Mouse (Mus musculus) liver, embryonic 16.5 days (tissue): ENCODE data around the gene Tmem132b. TPM values are rescaled to one million over a fixed set of nuclear protein-coding genes. Genes with fewer than 3 reads are reported as not detected.

Experiments used
- ATAC-seq: fragments of 200-750 bp; cut with Nextera tagmentation; 2 replicates; pipeline ENCODE4 v1.8.0; 2017; ENCODE audit warnings: low read depth, mild to moderate bottlenecking, moderate number of reproducible peaks, moderate library complexity
- H3K27ac ChIP-seq: fragments of 300-500 bp; sonication (generic); 2 replicates; pipeline ENCODE4 v1.5.1; 2014; ENCODE audit warnings: mild to moderate bottlenecking, low read length
- H3K27me3 ChIP-seq: fragments of 300-500 bp; sonication (generic); 2 replicates; pipeline ENCODE4 v1.6.1; 2014; ENCODE audit warnings: low read depth, low read length, mixed read lengths; ENCODE audit not compliant: control insufficient read depth, insufficient read depth
- H3K36me3 ChIP-seq: fragments of 300-500 bp; sonication (generic); 2 replicates; pipeline ENCODE4 v1.6.1; 2014; ENCODE audit warnings: mild to moderate bottlenecking; ENCODE audit not compliant: control insufficient read depth, insufficient read depth
- H3K4me1 ChIP-seq: fragments of 300-500 bp; sonication (generic); 2 replicates; pipeline ENCODE4 v1.6.1; 2014; ENCODE audit warnings: low read depth, low read length, mixed read lengths; ENCODE audit not compliant: control insufficient read depth
- H3K4me2 ChIP-seq: fragments of 300-500 bp; sonication (generic); 2 replicates; pipeline ENCODE4 v1.6.1; 2014; ENCODE audit warnings: low read depth, low read length, mixed read lengths
- H3K4me3 ChIP-seq: fragments of 300-500 bp; sonication (generic); 2 replicates; pipeline ENCODE4 v1.5.1; 2014; ENCODE audit warnings: low read depth, mild to moderate bottlenecking, low read length
- H3K9ac ChIP-seq: fragments of 300-500 bp; sonication (generic); 2 replicates; pipeline ENCODE4 v1.6.1; 2014; ENCODE audit warnings: low read depth, low read length
- H3K9me3 ChIP-seq: fragments of 300-500 bp; sonication (generic); replicated peaks from 2 replicates; pipeline ENCODE4 v1.6.1; 2016; ENCODE audit warnings: low read length; ENCODE audit not compliant: control insufficient read depth
- WGBS: fragments of 180-500 bp; shearing (Covaris S2); extraction: QIAGEN DNeasy Blood & Tissue Kit; methylation state at CpG from one replicate; pipeline ENCODE4 v1.1.7; 2014; ENCODE audit not compliant: insufficient replicate concordance; 5-methylcytosine and 5-hydroxymethylcytosine counted together
- polyA plus RNA-seq: library from polyadenylated mRNA; unstranded; fragments of >200 nt; fragmentation: Nextera tagmentation; extraction: Ambion mirVana; gene quantifications from 2 replicates; pipeline ENCODE4 v1.2.1, GENCODE M21; 2015

Gene Tmem132b
- polyA plus RNA-seq, 1 experiment from 2014 or later: not detected

DNA sequence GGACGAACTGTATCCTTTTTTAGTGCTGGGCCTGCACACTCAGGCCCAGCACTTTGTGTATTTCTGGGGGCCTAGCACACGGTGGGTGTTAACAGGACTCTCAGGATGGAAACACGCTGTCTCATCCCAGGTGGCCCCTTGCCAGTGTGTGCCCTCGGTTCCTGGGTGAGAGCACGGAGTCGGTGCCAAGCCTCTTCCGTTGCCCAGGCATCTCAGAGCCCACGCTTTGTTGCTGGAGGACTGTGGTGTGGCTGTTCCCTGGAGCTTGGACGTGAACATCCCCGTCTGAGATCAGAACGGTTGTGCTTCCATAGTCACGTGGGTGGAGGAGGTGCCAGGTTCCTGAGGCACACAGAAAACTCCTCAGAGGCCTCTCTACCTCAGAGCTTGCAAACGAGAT, 47.1 kb downstream of the Tmem132b start:
- WGBS: 56% methylated on average over 13 of the region's 13 CpGs
- no peaks in the 10 kb centered on the region for H3K4me1 ChIP-seq
- no peaks in the 10 kb centered on the region; the same call in 1 of the 2 replicates for H3K9me3 ChIP-seq
- ATAC-seq: no peak
- H3K27ac ChIP-seq: no peak overlapping the region
- no peaks in the 10 kb centered on the region for H3K27me3 ChIP-seq
- H3K36me3 ChIP-seq: no peaks in the 10 kb centered on the region
- no peak overlapping the region for H3K4me3 ChIP-seq
- H3K9ac ChIP-seq: no peak overlapping the region
- H3K4me2 ChIP-seq: no peak overlapping the region

DNA sequence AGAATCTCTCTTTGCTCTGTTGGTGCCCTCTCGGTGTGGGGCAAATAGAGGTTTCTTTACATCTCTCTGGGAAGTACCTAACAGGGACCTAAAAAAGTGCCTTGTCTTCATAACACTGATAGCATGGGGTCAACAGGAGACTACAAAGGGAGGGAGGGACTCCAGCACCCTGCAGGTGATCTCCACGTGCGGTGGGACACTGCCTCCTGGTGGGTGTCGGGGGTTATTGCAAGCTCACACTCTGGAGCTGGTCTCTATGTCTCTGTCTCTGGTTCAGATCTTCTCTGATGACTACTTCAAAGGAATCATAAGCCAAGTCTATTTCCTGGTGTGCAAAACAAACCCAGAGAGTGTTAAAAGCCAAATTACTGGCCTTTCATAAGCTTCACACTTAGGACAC, 47.6 kb downstream of the Tmem132b start:
- H3K4me2 ChIP-seq: no peak overlapping the region
- H3K9ac ChIP-seq: no peak overlapping the region
- no peaks in the 10 kb centered on the region for H3K36me3 ChIP-seq
- no peak overlapping the region for H3K27ac ChIP-seq
- H3K4me3 ChIP-seq: no peak overlapping the region
- WGBS: 38% methylated on average over 4 of the region's 4 CpGs
- no peaks in the 10 kb centered on the region for H3K4me1 ChIP-seq
- no peak for ATAC-seq
- no peaks in the 10 kb centered on the region; the same call in 1 of the 2 replicates for H3K9me3 ChIP-seq
- no peaks in the 10 kb centered on the region for H3K27me3 ChIP-seq

DNA sequence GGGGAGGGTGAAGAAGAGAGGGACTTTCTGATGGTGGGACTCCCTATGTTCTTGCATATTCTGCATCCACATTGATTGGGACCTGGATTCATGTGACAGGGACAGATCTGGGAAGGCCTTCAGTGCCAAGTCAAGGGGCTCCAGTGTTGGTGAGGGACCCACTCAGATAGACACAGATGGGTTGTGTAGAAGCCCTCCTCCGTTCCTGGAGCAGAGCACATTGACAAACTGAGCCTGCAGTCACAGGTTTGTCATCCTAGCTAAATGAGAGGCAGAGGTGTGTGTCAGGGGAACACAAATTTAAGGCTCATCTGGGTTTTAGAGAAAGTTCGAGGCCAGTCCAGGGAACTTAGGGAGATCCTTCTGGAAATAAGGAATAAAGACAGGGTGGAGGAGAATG, 51.7 kb downstream of the Tmem132b start:
- no peaks in the 10 kb centered on the region; the same call in 1 of the 2 replicates for H3K9me3 ChIP-seq
- no peak overlapping the region for H3K4me3 ChIP-seq
- no peaks in the 10 kb centered on the region for H3K27me3 ChIP-seq
- no peak overlapping the region for H3K9ac ChIP-seq
- no peaks in the 10 kb centered on the region for H3K4me1 ChIP-seq
- H3K27ac ChIP-seq: no peak overlapping the region
- H3K36me3 ChIP-seq: no peaks in the 10 kb centered on the region
- no peak overlapping the region for H3K4me2 ChIP-seq
- 34% methylated on average over 2 of the region's 2 CpGs for WGBS
- ATAC-seq: no peak

DNA sequence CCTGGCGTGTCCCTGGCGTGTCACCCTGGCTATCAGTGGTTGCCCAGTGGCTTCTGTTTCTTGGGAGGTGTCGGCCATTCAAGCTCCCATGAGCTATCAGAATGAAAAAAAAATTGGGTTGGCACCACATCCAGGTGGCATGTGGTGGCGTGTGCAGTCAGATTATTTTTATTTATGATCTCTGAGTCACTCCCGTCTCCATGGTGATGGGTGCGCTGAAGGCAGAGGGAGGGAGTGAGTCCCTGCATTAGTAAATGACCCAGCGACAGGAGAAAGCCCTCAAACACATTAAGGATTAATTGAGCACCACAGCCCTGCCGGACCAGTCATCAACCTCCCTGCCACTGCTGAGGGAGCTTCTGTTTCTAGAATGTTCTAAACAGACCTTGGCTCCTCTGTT, 52.3 kb downstream of the Tmem132b start:
- no peaks in the 10 kb centered on the region; the same call in 1 of the 2 replicates for H3K9me3 ChIP-seq
- no peak overlapping the region for H3K9ac ChIP-seq
- H3K4me2 ChIP-seq: no peak overlapping the region
- H3K4me1 ChIP-seq: no peaks in the 10 kb centered on the region
- H3K4me3 ChIP-seq: no peak overlapping the region
- H3K36me3 ChIP-seq: no peaks in the 10 kb centered on the region
- ATAC-seq: no peak
- whole genome bisulfite sequencing: 56% methylated on average over 8 of the region's 8 CpGs
- H3K27ac ChIP-seq: no peak overlapping the region
- no peaks in the 10 kb centered on the region for H3K27me3 ChIP-seq

DNA sequence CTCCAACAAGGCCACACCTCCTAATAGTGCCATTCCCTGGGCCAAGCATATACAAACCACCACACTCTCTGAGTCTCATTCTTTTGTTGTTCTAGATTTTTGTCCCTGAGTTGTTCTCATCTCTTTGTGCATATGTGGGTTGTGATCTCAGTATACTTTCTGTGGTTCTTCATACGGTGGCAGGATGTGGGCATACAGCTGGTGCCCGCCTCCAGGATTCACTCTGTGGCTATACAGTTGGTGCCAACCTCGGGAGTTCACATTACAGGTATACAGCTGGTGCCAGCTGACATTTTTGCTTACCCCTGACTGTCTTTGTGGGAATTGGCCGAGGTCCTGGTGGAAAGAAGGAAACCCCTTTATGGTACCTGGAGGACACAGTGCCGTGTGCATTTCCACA, 53.6 kb downstream of the Tmem132b start:
- H3K4me3 ChIP-seq: no peak overlapping the region
- no peak overlapping the region for H3K9ac ChIP-seq
- ATAC-seq: no peak
- no peak overlapping the region for H3K4me2 ChIP-seq
- no peaks in the 10 kb centered on the region for H3K4me1 ChIP-seq
- H3K27ac ChIP-seq: no peak overlapping the region
- H3K9me3 ChIP-seq: no peaks in the 10 kb centered on the region
- 50% methylated on average over 5 of the region's 5 CpGs for WGBS
- H3K27me3 ChIP-seq: no peaks in the 10 kb centered on the region; the same call in 1 of the 2 replicates
- no peaks in the 10 kb centered on the region for H3K36me3 ChIP-seq

DNA sequence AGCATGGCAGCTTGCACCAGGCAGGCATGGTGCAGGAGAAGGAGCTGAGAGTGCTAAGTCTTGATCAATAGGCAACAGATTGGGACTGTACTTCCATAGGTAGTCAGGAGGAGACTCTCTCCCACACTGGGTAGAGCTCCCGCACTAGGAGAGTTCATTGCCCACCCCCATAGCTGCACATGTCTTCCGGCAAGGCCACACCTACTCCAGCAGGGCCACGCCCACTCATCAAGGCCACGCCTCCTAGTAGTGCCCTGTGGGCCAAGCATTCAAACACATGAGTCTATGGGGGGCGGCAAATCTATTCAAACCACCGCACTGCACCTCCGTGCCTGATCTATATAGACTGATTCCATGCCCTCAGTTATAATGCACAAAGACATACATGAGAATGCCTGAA, 56.6 kb downstream of the Tmem132b start:
- H3K36me3 ChIP-seq: no peaks in the 10 kb centered on the region
- no peaks in the 10 kb centered on the region; the same call in 1 of the 2 replicates for H3K27me3 ChIP-seq
- H3K4me1 ChIP-seq: no peaks in the 10 kb centered on the region
- no peak overlapping the region for H3K9ac ChIP-seq
- H3K4me2 ChIP-seq: no peak overlapping the region
- no peak overlapping the region for H3K4me3 ChIP-seq
- H3K27ac ChIP-seq: no peak overlapping the region
- no peak for ATAC-seq
- 49% methylated on average over 7 of the region's 7 CpGs for WGBS
- H3K9me3 ChIP-seq: no peaks in the 10 kb centered on the region

DNA sequence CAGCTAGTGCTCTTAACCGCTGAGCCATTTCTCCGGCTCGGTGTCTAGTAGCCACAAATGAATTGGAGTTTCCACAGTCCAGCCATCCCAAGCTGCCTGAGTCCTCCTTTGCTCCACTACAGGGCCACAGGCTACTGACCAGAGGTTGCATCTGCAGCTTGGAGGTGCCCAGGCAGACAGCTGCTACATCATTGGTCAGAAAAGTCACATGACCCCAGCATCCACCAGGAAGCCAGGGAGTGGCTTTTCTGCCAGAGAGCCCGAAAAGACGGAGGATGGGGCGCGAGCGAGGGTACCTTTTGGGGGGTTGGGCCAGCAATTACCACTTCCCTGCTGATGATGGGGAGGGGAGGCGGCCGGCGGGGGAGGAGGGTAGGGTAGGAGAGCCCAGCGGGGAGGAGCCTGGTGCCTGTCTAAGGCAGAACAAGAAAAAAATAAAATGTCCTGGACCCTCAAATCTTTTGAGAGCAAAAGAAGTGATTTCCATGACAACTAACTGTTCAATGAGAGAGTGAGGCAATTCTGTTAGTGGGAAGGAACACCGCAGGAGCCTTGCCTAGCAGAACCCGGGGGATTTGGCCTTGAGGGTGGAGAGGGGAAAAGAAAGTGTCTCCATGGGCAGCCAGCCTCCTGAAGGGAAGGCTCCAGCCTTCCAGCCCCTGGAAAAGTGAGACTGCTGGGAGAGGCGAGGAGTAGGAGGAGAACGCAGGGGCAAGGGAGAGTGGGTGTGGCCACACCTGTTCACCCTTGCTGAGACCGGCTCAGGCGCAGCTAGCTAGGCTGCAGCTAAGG, 57.5 kb downstream of the Tmem132b start:
- no peak for ATAC-seq
- Histone ChIP-seq H3K4me2 (no peak overlapping the region), H3K27me3 (no peaks in the 10 kb centered on the region; the same call in 1 of the 2 replicates), H3K4me1 (no peaks in the 10 kb centered on the region), H3K9ac (no peak overlapping the region), H3K27ac (no peak overlapping the region), H3K36me3 (no peaks in the 10 kb centered on the region), H3K9me3 (no peaks in the 10 kb centered on the region), H3K4me3 (no peak overlapping the region)
- 8% methylated on average over 18 of the region's 18 CpGs for WGBS

DNA sequence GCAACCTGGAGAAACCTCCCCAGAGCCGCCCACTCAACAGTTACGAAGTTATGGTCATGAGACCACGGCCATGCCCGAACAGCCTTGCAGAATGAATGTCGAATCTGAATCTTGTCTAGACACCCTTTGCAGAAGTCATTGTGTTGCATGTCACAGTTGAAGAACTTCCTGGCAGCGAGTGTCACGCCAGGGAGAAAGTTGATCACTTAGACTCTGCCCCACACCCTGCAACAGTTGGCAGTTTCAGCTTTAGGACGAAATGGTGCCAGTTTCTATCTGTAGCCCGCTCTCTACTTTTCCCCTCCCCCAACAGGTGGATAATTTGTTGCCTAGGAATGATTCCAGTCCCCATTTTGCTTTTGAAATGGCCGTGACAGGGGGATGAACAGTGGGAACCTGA, 66.5 kb downstream of the Tmem132b start:
- no peak for ATAC-seq
- Histone ChIP-seq H3K4me1 (no peaks in the 10 kb centered on the region), H3K9ac (no peak overlapping the region), H3K4me2 (no peak overlapping the region), H3K36me3 (no peaks in the 10 kb centered on the region), H3K4me3 (no peak overlapping the region), H3K27ac (no peak overlapping the region), H3K9me3 (no peaks in the 10 kb centered on the region), H3K27me3 (no peaks in the 10 kb centered on the region)
- 57% methylated on average over 10 of the region's 10 CpGs for WGBS

DNA sequence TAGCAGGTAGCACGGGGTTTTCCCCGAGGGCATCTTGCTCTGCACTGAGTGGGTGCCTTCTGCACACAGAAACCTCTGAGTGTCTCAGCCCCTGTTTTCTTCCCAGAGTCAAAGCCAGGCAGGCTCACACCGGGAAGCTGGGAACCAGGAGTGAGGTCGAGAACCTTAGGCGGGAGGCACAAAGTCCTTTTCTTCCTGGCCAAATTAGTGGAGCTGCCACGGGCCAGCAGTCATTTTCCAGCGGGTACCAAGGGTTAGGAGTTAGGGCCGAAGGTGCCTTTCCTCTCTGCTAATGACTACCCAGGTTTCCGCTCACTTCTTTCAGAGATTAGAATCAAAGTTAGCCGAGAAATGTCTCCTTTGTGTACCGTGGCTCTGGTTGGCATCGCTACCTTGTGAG, 75.6 kb downstream of the Tmem132b start:
- H3K27me3 ChIP-seq: no peaks in the 10 kb centered on the region
- no peak overlapping the region for H3K4me2 ChIP-seq
- H3K9me3 ChIP-seq: peaks cover 2% of the 10 kb centered on the region; the same call in 1 of the 2 replicates
- ATAC-seq: no peak
- H3K27ac ChIP-seq: no peak overlapping the region
- H3K9ac ChIP-seq: no peak overlapping the region
- WGBS: 65% methylated on average over 12 of the region's 12 CpGs
- no peaks in the 10 kb centered on the region for H3K4me1 ChIP-seq
- H3K4me3 ChIP-seq: no peak overlapping the region
- H3K36me3 ChIP-seq: no peaks in the 10 kb centered on the region
